In the genomic region with DNA sequence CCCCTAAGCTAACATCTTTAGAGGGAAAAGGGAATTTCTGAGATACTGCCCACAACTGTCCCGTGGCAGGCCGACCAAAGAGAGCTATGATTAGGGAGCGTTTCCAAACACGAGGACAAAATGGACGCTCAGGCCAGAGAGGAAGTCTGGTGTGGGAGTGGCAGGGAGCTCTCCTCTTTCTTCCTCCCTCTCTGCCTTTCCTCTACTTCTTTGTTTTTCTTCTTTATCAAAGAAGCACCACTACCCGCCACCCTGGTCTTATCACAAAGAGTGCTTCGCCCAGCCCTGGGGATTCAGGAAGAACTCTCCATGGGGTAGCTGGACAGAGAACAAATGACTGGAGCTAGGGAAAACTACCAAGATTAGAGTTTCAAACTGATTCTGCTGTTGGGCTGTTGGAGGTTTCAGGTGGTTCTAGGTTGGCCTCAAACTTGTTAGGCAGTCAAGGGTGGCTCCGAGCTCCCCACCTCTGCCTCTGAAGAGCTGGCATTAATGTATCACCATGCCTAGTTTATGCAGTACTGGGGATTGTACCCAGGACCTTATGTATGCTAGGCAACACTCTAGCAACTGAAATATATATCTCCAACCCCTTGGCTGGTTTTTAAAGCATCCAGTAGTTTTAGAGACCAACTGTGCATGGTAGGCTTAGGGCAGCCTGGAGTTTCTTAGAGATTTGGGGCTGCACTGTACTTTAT, we compare ENCODE assay signal across 16 mouse cellular contexts. TPM values are rescaled to one million over a fixed set of nuclear protein-coding genes. Genes with fewer than 3 reads are reported as not detected.
A peak's percentile ranks its signal among the peaks of the same experiment; 100 is the strongest.
DNase-seq lines count a peak whose midpoint lies in the region; ATAC-seq and TF ChIP-seq lines count a peak whose summit lies in the region.
"Had no signal": no experiment of that assay in that cellular context is flagged by ENCODE, and none has a peak within 500 bp of the region (broad histone marks: within the 10 kb centered on the region; RNA-seq: fewer than 3 reads in every experiment).

No protein-coding gene starts in this region.

- WGBS in spleen, adult 2 months = 77% methylated on average over 8 of the region's 8 CpGs
- WGBS in liver, embryonic 13.5 days (ENCODE audit: insufficient replicate concordance) = 22% methylated on average over 8 of the region's 8 CpGs
- 70% methylated on average over 8 of the region's 8 CpGs for WGBS in stomach, embryonic 16.5 days

- peak overlapping the region; percentile 57 for H3K4me2 ChIP-seq in liver, embryonic 13.5 days
- no peak overlapping the region for H3K4me2 ChIP-seq in stomach, embryonic 16.5 days (ENCODE audit: low read depth, low read length)
- H3K4me2 ChIP-seq: limb, embryonic 12.5 days; neural tube, embryonic 15.5 days had no signal

- peak; percentile 63 for ATAC-seq in liver, embryonic 13.5 days (ENCODE audit: low read depth)
- ATAC-seq in stomach, embryonic 16.5 days (ENCODE audit: insufficient read depth, low FRiP score) = 0 out of 2 replicates have a peak, but pooled peaks have one; percentile 30

- TF ChIP-seq POLR2A in spleen, adult 2 months (IDR thresholded peaks at IDR 0.05; ENCODE audit: low read depth, low read length) = no peak

- peak overlapping the region; percentile 32; the same call in 1 of the 2 replicates for H3K27ac ChIP-seq in spleen, adult 2 months (ENCODE audit: insufficient read depth, low read length)
- H3K27ac ChIP-seq in liver, embryonic 13.5 days = peak overlapping the region; percentile 95
- H3K27ac ChIP-seq in stomach, embryonic 16.5 days (ENCODE audit: low read length) = peak overlapping the region; percentile 57; the same call in 1 of the 2 replicates
- H3K27ac ChIP-seq in left cerebral cortex, adult 2 months = no peak overlapping the region
- H3K27ac ChIP-seq: limb, embryonic 12.5 days; neural tube, embryonic 15.5 days had no signal

- no peaks in the 10 kb centered on the region for H3K4me1 ChIP-seq in spleen, adult 2 months (ENCODE audit: control insufficient read depth, insufficient read depth, insufficient read length)
- H3K4me1 ChIP-seq in liver, embryonic 13.5 days (replicated peaks) = peaks cover 99% of the 10 kb centered on the region
- peaks cover 7% of the 10 kb centered on the region for H3K4me1 ChIP-seq in stomach, embryonic 16.5 days (ENCODE audit: control insufficient read depth, insufficient read depth, low read length)
- H3K4me1 ChIP-seq: limb, embryonic 12.5 days; neural tube, embryonic 15.5 days had no signal

- H3K9ac ChIP-seq in liver, embryonic 13.5 days = peak overlapping the region; percentile 59
- H3K9ac ChIP-seq in stomach, embryonic 16.5 days (ENCODE audit: low read length) = no peak overlapping the region
- H3K9ac ChIP-seq: limb, embryonic 12.5 days; neural tube, embryonic 15.5 days had no signal

- no peaks in the 10 kb centered on the region for H3K36me3 ChIP-seq in spleen, adult 2 months (ENCODE audit: control insufficient read depth, insufficient read depth, low read length)
- no peaks in the 10 kb centered on the region for H3K36me3 ChIP-seq in liver, embryonic 13.5 days
- H3K36me3 ChIP-seq in stomach, embryonic 16.5 days (ENCODE audit: control insufficient read depth, insufficient read depth, low read length) = no peaks in the 10 kb centered on the region
- H3K36me3 ChIP-seq: limb, embryonic 12.5 days; neural tube, embryonic 15.5 days had no signal

- H3K4me3 ChIP-seq in spleen, adult 2 months (ENCODE audit: extremely low read depth, insufficient read depth, insufficient read length) = no peak overlapping the region
- peak overlapping the region; percentile 29 for H3K4me3 ChIP-seq in liver, embryonic 13.5 days (replicated peaks)
- H3K4me3 ChIP-seq in stomach, embryonic 16.5 days (replicated peaks; ENCODE audit: low read length) = no peak overlapping the region
- no peak overlapping the region for H3K4me3 ChIP-seq in left cerebral cortex, adult 2 months
- H3K4me3 ChIP-seq: limb, embryonic 12.5 days; neural tube, embryonic 15.5 days had no signal

- intact Hi-C loops in left cerebral cortex, adult 2 months (cut with DNase I) = loop anchor here (5.0 kb wide), 1 partner anchor 89 kb away; no protein-coding TSS in a partner anchor

- TF ChIP-seq CTCF in spleen, adult 2 months (IDR thresholded peaks at IDR 0.05; ENCODE audit: extremely low read depth, insufficient read depth, insufficient read length, insufficient replicate concordance) = no peak
- TF ChIP-seq CTCF in left cerebral cortex, adult 2 months (IDR thresholded peaks at IDR 0.05) = no peak

- H3K9me3 ChIP-seq in liver, embryonic 13.5 days (replicated peaks) = no peaks in the 10 kb centered on the region
- H3K9me3 ChIP-seq in stomach, embryonic 16.5 days (replicated peaks; ENCODE audit: control insufficient read depth, low read length) = no peaks in the 10 kb centered on the region
- H3K9me3 ChIP-seq: limb, embryonic 12.5 days; neural tube, embryonic 15.5 days had no signal

- no peaks in the 10 kb centered on the region for H3K27me3 ChIP-seq in spleen, adult 2 months (ENCODE audit: control insufficient read depth, insufficient read depth, low read length)
- no peaks in the 10 kb centered on the region for H3K27me3 ChIP-seq in liver, embryonic 13.5 days
- H3K27me3 ChIP-seq in stomach, embryonic 16.5 days (ENCODE audit: control insufficient read depth, insufficient read depth, low read length) = no peaks in the 10 kb centered on the region
- H3K27me3 ChIP-seq: limb, embryonic 12.5 days; neural tube, embryonic 15.5 days had no signal

- DNase-seq in heart, adult 11 months = peak; percentile 93
- DNase-seq in heart, adult 18-20 months = no peak
- no peak for DNase-seq in spleen, adult 2 months (ENCODE audit: low read depth in 1 of 2, low spot score in 2 of 2)
- no peak for DNase-seq in spleen, postnatal 36 days (ENCODE audit: low spot score in 2 of 2)
- peak; percentile 62 for DNase-seq in liver, embryonic 13.5 days
- no peak for DNase-seq in left cerebral cortex, adult 2 months (ENCODE audit: extremely low spot score in 1 of 2, low spot score in 2 of 2)
- DNase-seq in cerebellum, adult 11 months = no peak
- DNase-seq: cerebellum, adult 2 months; embryo, embryonic 11 days had no signal

RNA-seq across cellular contexts. Expression of gene Calm5, which starts 12.5 kb away (rescaled TPM):
- not detected for total RNA-seq in heart, adult 18-20 months (2021)
- not detected in 2 replicates for polyA plus RNA-seq in spleen, adult 2 months (2012; rRNA removed)
- not detected in 2 replicates for polyA plus RNA-seq in liver, embryonic 13.5 days (2015; fragmentation: Nextera tagmentation; extraction: Ambion mirVana)
- polyA plus RNA-seq in stomach, embryonic 16.5 days (2015; fragmentation: Nextera tagmentation; extraction: Ambion mirVana) = not detected in 2 replicates
- not detected for total RNA-seq in left cerebral cortex, adult 2 months (2021)
- total RNA-seq: adrenal gland, postnatal 36 days; layer of hippocampus, postnatal 10 days; midbrain, postnatal 0 days had no signal
- polyA plus RNA-seq: cerebellum, adult 2 months; kidney, postnatal 0 days; limb, embryonic 12.5 days; midbrain, postnatal 0 days; neural tube, embryonic 15.5 days had no signal

RNA-seq across cellular contexts. Expression of gene Calm4, which starts 28.9 kb away (rescaled TPM):
- not detected for total RNA-seq in heart, adult 18-20 months (2021)
- not detected in 2 replicates for polyA plus RNA-seq in spleen, adult 2 months (2012; rRNA removed)
- polyA plus RNA-seq in liver, embryonic 13.5 days (2015; fragmentation: Nextera tagmentation; extraction: Ambion mirVana) = not detected in 2 replicates
- polyA plus RNA-seq in stomach, embryonic 16.5 days (2015; fragmentation: Nextera tagmentation; extraction: Ambion mirVana) = 1.9 and 2.1 TPM in 2 replicates
- not detected for total RNA-seq in left cerebral cortex, adult 2 months (2021)
- total RNA-seq: adrenal gland, postnatal 36 days; layer of hippocampus, postnatal 10 days had no signal
- polyA plus RNA-seq: cerebellum, adult 2 months; kidney, postnatal 0 days; limb, embryonic 12.5 days; midbrain, postnatal 0 days had no signal

RNA-seq across cellular contexts. Expression of gene Net1, which starts 51.5 kb away (rescaled TPM):
- 10 to 100 TPM; 17.5 to 26.0 TPM for total RNA-seq in heart, adult 18-20 months (2021)
- 6.1 and 7.6 TPM in 2 replicates for polyA plus RNA-seq in spleen, adult 2 months (2012; rRNA removed)
- polyA plus RNA-seq in liver, embryonic 13.5 days (2015; fragmentation: Nextera tagmentation; extraction: Ambion mirVana) = 53.6 and 66.0 TPM in 2 replicates
- polyA plus RNA-seq in stomach, embryonic 16.5 days (2015; fragmentation: Nextera tagmentation; extraction: Ambion mirVana) = 110 and 113 TPM in 2 replicates
- total RNA-seq in left cerebral cortex, adult 2 months (2021) = 10 to 100 TPM; 54.9 to 73.7 TPM

RNA-seq across cellular contexts. Expression of gene Tubal3, which starts 51.6 kb away (rescaled TPM):
- not detected for total RNA-seq in heart, adult 18-20 months (2021)
- polyA plus RNA-seq in spleen, adult 2 months (2012; rRNA removed) = not detected in 2 replicates
- polyA plus RNA-seq in liver, embryonic 13.5 days (2015; fragmentation: Nextera tagmentation; extraction: Ambion mirVana) = not detected in 2 replicates
- polyA plus RNA-seq in stomach, embryonic 16.5 days (2015; fragmentation: Nextera tagmentation; extraction: Ambion mirVana) = 3.8 and 3.9 TPM in 2 replicates
- total RNA-seq in left cerebral cortex, adult 2 months (2021) = not detected
- total RNA-seq: adrenal gland, postnatal 36 days; layer of hippocampus, postnatal 10 days; midbrain, postnatal 0 days had no signal
- polyA plus RNA-seq: cerebellum, adult 2 months; kidney, postnatal 0 days; limb, embryonic 12.5 days; midbrain, postnatal 0 days; neural tube, embryonic 15.5 days had no signal

Comparison
In these comparisons a context has a peak if more than half of its experiments do, and no peak if none do; other contexts are left out.
1. DNase-seq: peak in heart, adult 11 months (single experiment) and liver, embryonic 13.5 days (single experiment); none in heart, adult 18-20 months (0 of 2), spleen, adult 2 months (0 of 2), spleen, postnatal 36 days (0 of 2), left cerebral cortex, adult 2 months (0 of 2) and cerebellum, adult 11 months (single experiment).